Mouse (Mus musculus) G1E-ER4 (cell line): ENCODE data around the gene Hnrnpdl. TPM values are rescaled to one million over a fixed set of nuclear protein-coding genes. Genes with fewer than 3 reads are reported as not detected.

ENCODE experiments used
- GATA1 ChIP-seq: IDR thresholded peaks from one replicate; pipeline ENCODE4 v1.8.0; 2012; ENCODE audit warnings: low read length, inconsistent platforms
- polyA plus RNA-seq: library from polyadenylated mRNA; stranded (reverse); fragments of >175 nt; gene quantifications from 2 replicates; pipeline ENCODE4 v1.2.3, GENCODE M21; 2012

Gene Hnrnpdl
- polyA plus RNA-seq, 1 experiment: 311 TPM

DNA sequence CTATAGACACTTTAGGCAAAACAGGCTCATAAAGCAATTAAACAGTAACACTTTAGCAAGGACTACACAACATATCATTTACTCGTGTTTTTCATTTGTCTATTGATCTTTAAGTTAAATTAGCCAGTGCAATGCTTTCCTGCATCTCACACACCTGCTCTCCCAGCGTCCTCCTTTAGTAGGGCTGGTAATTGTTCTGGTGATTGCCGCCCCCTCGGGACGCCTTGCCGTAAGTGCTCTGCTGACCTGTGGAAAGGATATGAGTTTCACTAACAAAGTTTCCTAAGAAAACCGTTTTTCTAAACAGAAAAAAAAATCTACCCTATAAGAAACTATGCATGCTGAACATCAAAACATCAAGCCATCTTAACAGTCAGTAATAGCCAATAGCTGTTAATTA lies 3.5 kb downstream of the Hnrnpdl start:
- no peak for TF ChIP-seq GATA1

DNA sequence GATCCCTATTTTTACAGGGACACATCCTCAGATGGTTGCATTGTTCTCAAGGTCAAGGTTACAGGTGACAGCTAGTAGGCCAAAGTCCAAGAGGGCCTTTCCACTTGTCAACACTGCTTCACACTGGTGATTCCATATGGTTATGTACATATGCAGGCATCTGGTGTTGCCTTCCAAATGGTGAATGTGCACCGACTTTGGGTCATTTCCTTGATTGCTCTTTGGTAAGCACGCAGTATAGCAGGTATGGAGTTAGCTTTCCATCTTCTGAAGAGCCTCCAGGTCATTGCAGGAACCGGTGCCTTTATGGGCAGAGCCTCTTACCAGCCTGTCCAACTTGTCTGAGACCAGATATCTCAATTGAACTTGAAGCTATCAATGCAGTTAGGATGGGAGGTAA lies 6.8 kb downstream of the Hnrnpdl start:
- TF ChIP-seq GATA1: no peak

GRCm38 (mm10) chr5:100032107-100032506 lies 7.4 kb downstream of the Hnrnpdl start:
- no peak for TF ChIP-seq GATA1

GRCm38 (mm10) chr5:100030069-100030468 lies 9.4 kb downstream of the Hnrnpdl start:
- TF ChIP-seq GATA1: no peak

- no peak for TF ChIP-seq GATA1
These were observed 14.6 kb downstream of the Hnrnpdl start for GRCm38 (mm10) chr5:100024868-100025267.

DNA sequence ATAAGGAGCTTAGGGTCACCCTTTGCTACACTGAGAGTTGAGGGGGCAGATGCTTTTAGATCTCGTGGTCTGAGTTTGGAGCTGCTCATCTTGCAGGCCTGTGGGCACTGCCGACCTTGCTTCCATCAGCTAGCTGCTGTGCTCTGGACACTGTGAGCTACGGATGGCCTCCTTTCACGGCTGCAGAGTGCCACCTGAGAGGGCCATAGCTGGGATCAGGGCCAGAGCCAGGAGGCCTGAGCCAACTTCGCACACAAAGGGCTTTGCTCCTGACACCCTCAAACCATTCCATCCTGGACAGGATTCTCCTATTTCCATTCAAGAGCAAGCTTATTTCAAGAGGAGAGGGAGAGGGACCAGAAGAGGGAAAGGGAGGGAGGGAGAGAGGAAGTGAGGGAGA lies 15.1 kb downstream of the Hnrnpdl start:
- TF ChIP-seq GATA1: no peak

DNA sequence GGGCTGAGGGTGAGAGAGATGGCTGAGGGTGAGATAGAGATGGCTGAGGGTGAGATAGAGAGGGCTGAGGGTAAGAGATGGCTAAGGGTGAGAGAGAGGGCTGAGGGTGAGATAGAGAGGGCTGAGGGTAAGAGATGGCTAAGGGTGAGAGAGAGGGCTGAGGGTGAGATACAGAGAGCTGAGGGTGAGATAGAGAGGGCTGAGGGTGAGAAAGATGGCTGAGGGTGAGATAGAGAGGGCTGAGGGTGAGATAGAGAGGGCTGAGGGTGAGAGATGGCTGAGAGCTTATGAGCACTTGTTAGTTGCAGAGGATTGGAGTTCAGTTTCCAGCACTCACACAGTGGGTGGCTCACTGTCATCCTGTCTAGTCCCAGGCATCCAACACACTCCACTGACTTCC lies 19.4 kb downstream of the Hnrnpdl start:
- TF ChIP-seq GATA1: no peak

- no peak for TF ChIP-seq GATA1
These were observed 26.9 kb downstream of the Hnrnpdl start for GRCm38 (mm10) chr5:100012599-100012998.

DNA sequence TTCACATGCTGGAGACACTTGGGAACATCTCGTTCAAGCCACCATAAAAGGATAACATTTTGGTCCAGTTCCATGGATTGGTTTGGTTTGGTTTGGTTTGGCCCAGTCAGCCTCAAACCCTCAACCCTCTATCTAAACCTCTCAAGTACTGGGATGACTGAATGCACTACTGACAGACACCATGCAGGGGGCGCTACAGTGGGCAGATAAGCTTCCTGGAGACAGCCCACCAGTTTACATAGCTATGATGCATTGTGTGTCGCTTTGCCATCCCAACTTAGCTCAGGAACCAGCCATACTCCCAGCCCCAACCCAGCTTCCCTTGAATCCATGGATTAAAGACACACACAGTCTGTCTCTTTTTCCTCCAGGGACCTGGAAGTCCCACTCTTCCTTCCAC lies 31.0 kb downstream of the Hnrnpdl start:
- TF ChIP-seq GATA1: no peak

DNA sequence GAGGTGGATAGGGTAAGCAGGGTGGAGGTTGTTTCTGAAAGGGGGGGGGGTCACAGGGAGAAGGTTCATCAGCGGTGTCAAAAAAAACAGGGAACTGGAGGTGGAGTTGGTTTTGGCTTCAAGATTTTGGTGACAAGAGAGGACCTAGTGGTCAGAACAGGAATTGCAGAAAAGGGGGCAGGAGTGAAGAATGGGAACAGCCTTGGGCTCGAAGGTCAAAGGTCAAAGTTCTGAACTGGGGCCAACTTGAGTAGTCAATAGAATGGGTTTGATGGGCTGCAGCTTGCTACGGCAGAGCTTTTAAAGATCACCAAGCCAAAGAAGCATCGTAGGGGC lies 32.5 kb downstream of the Hnrnpdl start:
- TF ChIP-seq GATA1: no peak

DNA sequence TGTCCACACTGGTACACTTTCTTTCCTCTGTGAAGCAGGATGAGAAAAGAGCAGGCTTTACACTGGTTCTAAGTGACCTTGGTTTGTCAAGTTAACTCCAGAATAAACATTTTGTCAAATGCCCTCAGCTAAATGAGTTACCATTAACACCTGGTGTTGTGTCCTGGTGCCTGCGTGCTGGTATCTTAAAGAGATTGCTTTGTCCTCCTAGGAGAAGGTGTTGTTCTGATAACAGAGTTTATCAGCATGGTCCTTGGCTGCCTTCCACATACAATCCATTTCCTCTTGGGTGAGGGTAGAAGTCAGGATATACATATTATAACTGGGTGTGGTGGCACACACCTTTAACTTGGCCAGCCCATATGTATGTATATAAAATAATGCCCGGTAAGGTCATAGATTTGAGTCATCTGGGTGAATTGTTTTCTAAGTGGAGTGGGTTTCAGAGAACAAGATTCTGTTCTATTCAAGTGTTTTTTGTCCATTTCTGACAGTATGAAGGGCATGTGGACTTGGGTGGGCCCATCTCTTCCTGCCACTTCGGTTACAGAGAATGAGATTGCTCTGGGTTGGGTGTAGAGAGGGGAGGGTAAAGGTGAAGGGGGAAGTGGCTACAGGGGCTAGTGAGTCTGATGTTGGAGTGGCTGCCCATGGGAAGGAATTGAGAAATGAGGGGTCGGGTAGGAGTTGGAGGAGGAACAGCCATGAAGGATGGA lies 33.0 kb downstream of the Hnrnpdl start:
- TF ChIP-seq GATA1: no peak

DNA sequence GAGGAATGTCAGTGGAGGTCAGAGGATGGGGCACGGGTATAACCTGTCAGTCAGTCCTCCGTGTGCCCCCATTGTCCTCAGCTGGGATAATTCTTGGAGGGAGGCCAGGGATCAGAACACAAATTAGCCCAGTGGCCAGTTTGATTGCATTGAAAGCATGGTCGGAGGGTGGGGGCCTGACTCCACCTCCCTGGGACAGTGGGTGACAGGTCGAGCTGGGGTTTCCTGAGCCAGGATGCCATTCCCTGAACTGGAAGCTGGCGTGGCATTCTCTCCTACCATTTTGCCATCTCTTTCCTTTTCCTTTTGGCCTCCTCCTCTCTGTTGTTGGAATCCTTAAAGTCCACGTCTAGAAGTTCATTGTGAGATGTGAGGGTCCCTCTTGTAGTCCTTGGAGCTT lies 33.6 kb downstream of the Hnrnpdl start:
- no peak for TF ChIP-seq GATA1

DNA sequence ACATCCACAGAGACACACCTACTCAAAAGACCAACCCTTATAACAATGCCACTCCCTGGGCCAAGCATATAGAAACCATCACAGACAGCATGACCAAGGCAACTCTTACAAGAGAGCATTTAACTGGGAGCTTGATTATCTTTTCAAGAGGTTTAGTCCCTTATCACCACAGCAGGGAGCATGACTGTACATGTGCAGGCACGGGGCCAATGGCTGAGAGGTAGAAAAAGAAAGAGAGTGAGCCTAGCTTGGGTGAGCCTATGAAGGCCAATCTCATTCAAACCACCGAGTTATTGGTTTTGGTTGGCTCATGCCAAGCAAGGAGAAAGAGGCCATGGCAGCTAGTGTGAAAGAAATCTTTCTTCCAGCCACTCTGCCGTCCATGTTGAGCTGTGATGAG lies 34.0 kb downstream of the Hnrnpdl start:
- TF ChIP-seq GATA1: no peak

DNA sequence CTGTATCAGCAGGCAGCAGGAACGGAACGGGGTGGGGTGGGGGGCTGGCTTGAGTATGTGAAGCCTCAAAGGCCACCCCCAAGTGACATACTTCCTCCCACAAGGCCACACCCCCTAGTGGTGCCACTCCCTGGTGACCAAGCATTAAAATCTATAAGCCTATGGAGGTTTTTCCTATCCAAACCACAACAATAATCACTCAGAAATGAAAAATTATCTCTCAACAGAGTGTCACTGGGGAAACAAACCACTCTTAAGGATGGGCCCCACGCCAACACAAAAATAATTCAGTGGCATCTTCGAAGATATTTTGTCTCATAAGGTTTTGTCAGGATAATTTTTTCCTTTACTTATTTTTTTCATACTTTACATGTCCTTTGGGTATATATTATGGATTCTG lies 35.6 kb downstream of the Hnrnpdl start:
- TF ChIP-seq GATA1: no peak

GRCm38 (mm10) chr5:100000500-100000899 lies 39.0 kb downstream of the Hnrnpdl start:
- no peak for TF ChIP-seq GATA1

- no peak for TF ChIP-seq GATA1
These were observed 39.4 kb downstream of the Hnrnpdl start for GRCm38 (mm10) chr5:100000048-100000447.

- TF ChIP-seq GATA1: no peak
These were observed 44.8 kb downstream of the Hnrnpdl start for GRCm38 (mm10) chr5:99994680-99995079.

GRCm38 (mm10) chr5:99994166-99994565 lies 45.3 kb downstream of the Hnrnpdl start:
- TF ChIP-seq GATA1: no peak

Other genes starting within 250 kb of the Hnrnpdl start
- gene Vamp9, start 133.4 kb downstream of the Hnrnpdl start, polyA plus RNA-seq: not detected in 2 replicates
- 559 and 620 TPM in 2 replicates for gene Hnrnpd, start 60.7 kb downstream of the Hnrnpdl start, polyA plus RNA-seq
- gene 4930524J08Rik, start 60.6 kb downstream of the Hnrnpdl start, polyA plus RNA-seq: 7.8 and 9.8 TPM in 2 replicates
- gene Enoph1, start 321 bp upstream of the Hnrnpdl start, polyA plus RNA-seq: 43.4 and 57.2 TPM in 2 replicates
- gene Tmem150c, start 120.1 kb upstream of the Hnrnpdl start, polyA plus RNA-seq: not detected in 2 replicates